Mouse (Mus musculus): ENCODE results near the gene Ggcx. TPM values are rescaled to one million over a fixed set of nuclear protein-coding genes. Genes with fewer than 3 reads are reported as not detected.
"Not testable (repeated sequence)": the region's sequence is repeated elsewhere in the genome, so short reads cannot be mapped to it uniquely, and the experiment has no call there.

The Ggcx gene
- polyA plus RNA-seq, 1 experiment from 2014 or later: 21.8 TPM

DNA sequence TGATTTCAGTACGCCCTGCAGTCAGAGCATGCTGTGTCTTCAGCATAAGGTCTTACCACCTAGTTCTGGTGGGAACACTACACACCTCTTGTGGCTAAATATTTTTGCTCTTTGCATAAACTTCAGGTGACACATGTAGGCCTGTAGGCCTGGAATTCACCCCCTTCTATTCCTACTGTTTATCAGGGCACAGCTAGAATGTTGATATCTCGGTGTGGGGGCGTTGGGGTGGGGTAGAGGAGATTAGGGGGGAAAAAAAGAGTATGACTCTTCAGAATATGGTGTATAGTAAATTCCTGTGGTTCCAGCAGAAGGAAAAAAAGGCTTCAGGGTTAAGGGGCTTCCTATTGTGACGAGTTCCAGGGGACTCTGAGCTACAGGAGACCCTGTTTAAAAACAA, 42.5 kb downstream of the Ggcx start:
- Histone ChIP-seq H3K4me1 (peaks cover 57% of the 10 kb centered on the region), H3K36me3 (no peaks in the 10 kb centered on the region), H3K4me2 (peak overlapping the region; percentile 8; the same call in 1 of the 2 replicates), H3K27ac (peak overlapping the region; percentile 18), H3K9me3 (replicated peaks) (no peaks in the 10 kb centered on the region), H3K27me3 (replicated peaks) (no peaks in the 10 kb centered on the region), H3K9ac (no peak overlapping the region), H3K4me3 (no peak overlapping the region)
- ATAC-seq: peak; percentile 53; the same call in 1 of the 2 replicates
- WGBS (ENCODE audit: insufficient replicate concordance): 44% methylated on average over 4 of the region's 4 CpGs

- ATAC-seq: no peak
Observed at GRCm38 (mm10) chr6:72458418-72458817, 44.3 kb downstream of the Ggcx start.

DNA sequence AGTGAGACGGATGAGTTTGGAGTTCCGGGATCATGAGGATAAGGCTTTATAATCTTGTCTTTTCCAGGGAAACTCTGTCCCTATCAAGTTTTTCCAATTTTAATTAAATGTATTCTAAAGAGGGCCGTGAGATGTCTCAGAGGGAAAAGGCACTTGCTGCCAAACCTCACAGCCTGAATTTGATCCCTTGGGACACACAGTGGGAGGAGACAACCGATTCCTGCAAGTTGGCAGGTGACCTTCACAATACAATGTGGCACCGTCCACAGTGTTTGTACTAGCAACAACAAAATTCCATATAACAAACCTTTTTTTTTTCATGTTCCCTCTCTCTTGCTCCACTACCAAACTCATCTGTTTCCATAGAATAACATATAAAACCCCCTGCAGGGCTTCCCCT, 44.8 kb downstream of the Ggcx start:
- no peak overlapping the region for H3K4me2 ChIP-seq
- H3K27ac ChIP-seq: no peak overlapping the region
- H3K27me3 ChIP-seq (replicated peaks): no peaks in the 10 kb centered on the region
- no peak overlapping the region for H3K4me3 ChIP-seq
- WGBS (ENCODE audit: insufficient replicate concordance): 74% methylated on average over 5 of the region's 5 CpGs
- H3K4me1 ChIP-seq: peaks cover 51% of the 10 kb centered on the region
- no peaks in the 10 kb centered on the region for H3K9me3 ChIP-seq (replicated peaks)
- ATAC-seq: no peak
- no peaks in the 10 kb centered on the region for H3K36me3 ChIP-seq
- H3K9ac ChIP-seq: no peak overlapping the region

More at GRCm38 (mm10) chr6:72458418-72458817, 44.3 kb downstream of the Ggcx start:
- 68% methylated on average over 7 of the region's 7 CpGs for WGBS (ENCODE audit: insufficient replicate concordance)
- no peaks in the 10 kb centered on the region for H3K36me3 ChIP-seq
- H3K27ac ChIP-seq: no peak overlapping the region
- H3K27me3 ChIP-seq (replicated peaks): no peaks in the 10 kb centered on the region
- no peak overlapping the region for H3K4me3 ChIP-seq
- H3K9ac ChIP-seq: no peak overlapping the region
- peaks cover 56% of the 10 kb centered on the region for H3K4me1 ChIP-seq
- H3K9me3 ChIP-seq (replicated peaks): no peaks in the 10 kb centered on the region
- no peak overlapping the region for H3K4me2 ChIP-seq

DNA sequence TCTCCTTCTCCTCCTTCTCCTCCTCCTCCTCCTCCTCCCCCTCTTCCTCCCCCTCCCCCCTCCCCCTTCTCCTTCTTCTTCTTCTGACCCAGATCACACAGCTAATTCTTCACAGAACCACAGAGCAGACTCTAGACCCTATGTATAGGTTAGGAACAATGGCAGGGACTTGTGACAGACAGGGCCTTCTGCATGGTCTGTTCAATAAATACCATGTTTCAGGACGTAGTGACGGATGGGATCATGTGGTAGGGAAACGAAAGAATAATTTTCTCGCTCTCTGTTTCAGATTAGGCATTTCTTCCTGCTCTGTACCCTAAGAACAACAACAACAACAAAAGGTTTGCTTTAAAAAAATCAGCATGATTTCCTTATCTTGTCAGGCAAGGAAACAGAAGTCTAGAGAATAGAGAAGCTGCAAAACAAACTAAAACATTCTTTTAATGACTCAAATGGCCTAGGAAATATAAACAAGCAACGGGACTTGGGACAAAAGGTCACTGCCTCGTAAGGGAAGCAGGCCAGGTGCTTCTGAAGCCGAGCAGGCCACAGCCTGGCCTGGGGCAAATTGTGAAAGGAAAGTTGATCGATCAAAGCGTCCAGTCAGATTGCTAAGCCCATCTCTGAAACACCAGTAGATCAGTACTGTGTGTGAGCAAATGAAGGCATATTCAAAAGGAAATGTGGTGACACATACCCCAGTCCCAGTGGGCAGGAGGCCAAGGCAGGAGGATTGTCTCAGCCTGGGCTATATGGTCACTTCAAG, 46.1 kb downstream of the Ggcx start:
- Histone ChIP-seq H3K27me3 (replicated peaks) (no peaks in the 10 kb centered on the region), H3K9me3 (replicated peaks) (no peaks in the 10 kb centered on the region), H3K9ac (no peak overlapping the region), H3K4me3 (no peak overlapping the region), H3K36me3 (no peaks in the 10 kb centered on the region), H3K4me2 (no peak overlapping the region), H3K4me1 (peaks cover 38% of the 10 kb centered on the region), H3K27ac (no peak overlapping the region)
- no peak for ATAC-seq
- 52% methylated on average over 9 of the region's 9 CpGs for WGBS (ENCODE audit: insufficient replicate concordance)

- peaks cover 21% of the 10 kb centered on the region for H3K4me1 ChIP-seq
- not testable (repeated sequence) for H3K36me3 ChIP-seq; ATAC-seq; H3K4me3 ChIP-seq; H3K27ac ChIP-seq; H3K27me3 ChIP-seq (replicated peaks); H3K4me2 ChIP-seq; H3K9me3 ChIP-seq (replicated peaks); H3K9ac ChIP-seq
- WGBS (ENCODE audit: insufficient replicate concordance): 73% methylated on average over 5 of the region's 5 CpGs
Observed at GRCm38 (mm10) chr6:72462550-72463257, 48.6 kb downstream of the Ggcx start.

DNA sequence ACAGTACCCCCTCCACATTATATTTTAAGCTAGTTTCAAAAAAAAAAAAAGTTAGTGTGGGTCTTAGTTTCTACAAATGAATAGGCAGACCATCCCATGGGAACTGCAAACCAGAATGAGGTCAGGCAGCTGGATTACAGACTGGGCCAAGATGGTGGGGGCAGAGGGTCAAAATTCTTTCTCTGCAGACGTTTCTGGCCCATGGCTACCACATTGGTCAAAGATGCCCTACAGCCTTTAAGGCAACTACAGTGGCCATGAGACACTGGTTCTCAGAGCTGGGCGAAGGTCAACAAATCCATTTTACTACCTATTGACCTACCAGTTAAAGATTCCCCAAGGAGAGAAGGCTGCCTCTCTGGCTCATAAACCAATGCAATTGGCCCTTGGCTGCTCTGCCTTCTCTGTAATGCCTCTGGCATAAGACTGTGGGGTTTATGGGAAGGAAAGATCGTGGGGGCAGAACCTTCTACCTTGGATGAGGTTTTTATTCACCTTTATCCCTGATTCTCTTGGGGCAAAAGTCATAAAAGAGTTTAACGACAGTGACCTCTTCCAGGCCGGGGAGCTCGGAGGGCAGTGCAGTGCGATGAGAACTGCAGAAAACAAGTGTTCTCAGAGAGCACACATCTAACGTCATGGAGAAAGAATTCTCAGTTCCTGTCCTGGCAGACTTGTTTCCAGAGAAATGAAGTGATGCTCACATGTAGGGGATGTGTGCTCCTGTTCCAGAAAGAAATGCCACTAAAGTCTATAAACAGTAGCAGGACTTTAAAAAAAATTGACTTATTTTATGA, 51.5 kb downstream of the Ggcx start:
- ATAC-seq: no peak
- 65% methylated on average over 8 of the region's 8 CpGs for WGBS (ENCODE audit: insufficient replicate concordance)

DNA sequence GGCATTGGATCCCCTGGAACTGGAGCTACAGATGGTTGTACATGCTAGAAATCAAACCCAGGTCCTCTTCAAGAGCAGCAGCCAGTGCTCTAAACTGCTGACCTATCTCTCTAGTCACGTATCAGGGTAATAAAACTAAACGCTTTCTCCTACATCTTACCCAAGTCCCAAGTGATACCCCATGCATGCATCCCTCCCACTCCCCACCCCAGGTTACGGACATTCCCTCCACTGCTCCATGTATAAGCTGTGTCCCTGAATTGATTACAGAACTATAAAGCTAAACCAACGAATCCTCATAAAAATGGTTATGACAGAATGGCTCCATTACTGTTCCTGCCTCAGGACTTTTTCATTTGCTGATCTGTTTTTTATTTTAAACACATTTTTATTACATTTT, 52.1 kb downstream of the Ggcx start:
- no peak for ATAC-seq

More for the DNA sequence above, 51.5 kb downstream of the Ggcx start:
- H3K9me3 ChIP-seq (replicated peaks): no peaks in the 10 kb centered on the region
- peaks cover 1% of the 10 kb centered on the region; the same call in 1 of the 2 replicates for H3K4me1 ChIP-seq
- no peaks in the 10 kb centered on the region for H3K27me3 ChIP-seq (replicated peaks)
- H3K4me3 ChIP-seq: no peak overlapping the region
- no peaks in the 10 kb centered on the region for H3K36me3 ChIP-seq
- no peak overlapping the region for H3K9ac ChIP-seq
- no peak overlapping the region for H3K27ac ChIP-seq
- no peak overlapping the region for H3K4me2 ChIP-seq

DNA sequence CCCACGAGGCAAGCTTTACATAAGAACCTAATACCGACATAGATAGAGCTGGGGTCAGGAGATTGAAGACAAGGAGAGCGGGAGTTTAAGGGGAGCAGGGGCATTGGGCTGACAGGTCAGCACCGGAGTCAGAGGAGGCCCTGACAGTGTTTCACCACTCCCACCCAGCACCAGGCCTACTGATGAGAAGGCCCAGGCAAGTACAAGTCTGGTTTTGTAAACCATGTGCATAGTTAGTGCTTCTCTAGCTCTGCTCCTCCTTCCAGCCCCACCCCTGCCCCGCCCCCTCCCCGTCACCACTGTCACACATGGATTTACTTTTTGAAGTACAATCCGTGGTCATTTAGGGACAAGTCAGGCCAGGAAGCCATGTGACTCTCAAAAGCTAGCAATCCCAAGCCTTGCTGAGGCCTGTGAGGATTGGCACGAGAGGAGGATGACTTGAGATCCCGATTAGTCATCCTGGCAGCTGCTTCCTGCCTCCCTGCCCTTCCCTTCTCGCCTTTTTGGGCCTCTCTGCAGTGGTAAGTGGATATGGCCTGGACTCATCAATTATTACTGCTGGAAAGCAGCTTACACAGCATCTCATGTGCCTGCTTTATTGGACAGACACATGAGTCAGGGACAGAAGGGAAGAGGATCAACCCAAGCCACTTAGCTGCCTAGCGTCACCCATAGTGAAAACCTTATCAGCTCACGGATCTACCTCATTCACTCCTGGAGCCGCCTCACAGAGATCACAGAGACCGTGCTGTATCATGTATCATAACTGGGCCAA, 59.3 kb downstream of the Ggcx start:
- H3K9me3 ChIP-seq (replicated peaks): no peaks in the 10 kb centered on the region
- H3K4me2 ChIP-seq: no peak overlapping the region
- no peak overlapping the region for H3K27ac ChIP-seq
- WGBS (ENCODE audit: insufficient replicate concordance): 49% methylated on average over 14 of the region's 14 CpGs
- no peaks in the 10 kb centered on the region for H3K36me3 ChIP-seq
- no peak overlapping the region for H3K4me3 ChIP-seq
- H3K4me1 ChIP-seq: no peaks in the 10 kb centered on the region
- H3K27me3 ChIP-seq (replicated peaks): no peaks in the 10 kb centered on the region
- no peak overlapping the region for H3K9ac ChIP-seq
- peak; percentile 44; the same call in 1 of the 2 replicates for ATAC-seq

More for the DNA sequence above, 52.1 kb downstream of the Ggcx start:
- Histone ChIP-seq H3K9ac (no peak overlapping the region), H3K36me3 (no peaks in the 10 kb centered on the region), H3K27ac (no peak overlapping the region), H3K4me3 (no peak overlapping the region), H3K27me3 (replicated peaks) (no peaks in the 10 kb centered on the region), H3K4me2 (no peak overlapping the region), H3K9me3 (replicated peaks) (no peaks in the 10 kb centered on the region), H3K4me1 (no peaks in the 10 kb centered on the region)
- 73% methylated on average over 4 of the region's 4 CpGs for WGBS (ENCODE audit: insufficient replicate concordance)

DNA sequence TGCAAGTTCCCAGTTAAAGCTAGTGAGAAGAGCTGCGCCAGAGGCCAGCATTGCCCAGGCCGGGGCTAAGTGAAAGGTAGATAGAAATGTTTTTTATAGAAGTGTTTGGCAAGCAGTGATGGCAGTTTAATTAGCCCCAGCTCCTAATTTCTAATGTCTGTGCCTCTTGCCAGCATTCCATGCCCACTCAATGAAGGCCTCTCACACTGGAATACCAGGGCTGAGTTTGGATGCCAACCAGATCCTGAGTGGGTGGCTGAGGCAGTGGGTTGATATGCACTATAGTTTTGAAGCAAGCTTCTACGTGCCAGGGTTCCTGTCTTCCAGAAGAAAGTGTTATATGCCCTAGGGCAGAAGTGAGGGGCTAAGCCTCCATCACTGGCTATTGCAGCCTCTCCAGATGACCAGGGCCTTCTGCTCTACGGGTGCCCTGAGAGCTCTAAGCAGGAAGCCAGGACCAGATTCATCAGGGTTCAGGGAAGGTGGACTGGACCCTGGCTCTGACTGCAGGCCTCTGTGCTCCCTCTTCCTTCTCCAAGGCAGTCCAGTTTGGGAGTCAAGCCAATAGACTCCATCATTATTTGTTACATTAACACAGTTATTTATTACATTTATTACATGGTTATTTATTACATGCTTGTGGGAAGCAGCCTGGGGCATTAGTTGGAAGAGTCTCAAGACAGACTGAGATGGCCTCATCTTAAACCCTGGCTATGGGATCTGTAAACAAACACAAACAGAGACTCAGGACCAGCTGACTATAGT, 61.3 kb downstream of the Ggcx start:
- Histone ChIP-seq H3K9ac (no peak overlapping the region), H3K27me3 (replicated peaks) (no peaks in the 10 kb centered on the region), H3K27ac (no peak overlapping the region), H3K9me3 (replicated peaks) (no peaks in the 10 kb centered on the region), H3K4me1 (peaks cover 8% of the 10 kb centered on the region; the same call in 1 of the 2 replicates), H3K4me3 (no peak overlapping the region), H3K36me3 (no peaks in the 10 kb centered on the region), H3K4me2 (no peak overlapping the region)
- ATAC-seq: no peak
- WGBS (ENCODE audit: insufficient replicate concordance): 74% methylated on average over 4 of the region's 4 CpGs

- Histone ChIP-seq H3K9ac (no peak overlapping the region), H3K9me3 (replicated peaks) (no peaks in the 10 kb centered on the region), H3K4me1 (peaks cover 8% of the 10 kb centered on the region; the same call in 1 of the 2 replicates), H3K36me3 (no peaks in the 10 kb centered on the region), H3K27me3 (replicated peaks) (no peaks in the 10 kb centered on the region), H3K4me3 (no peak overlapping the region), H3K4me2 (no peak overlapping the region), H3K27ac (no peak overlapping the region)
- no peak for ATAC-seq
- WGBS (ENCODE audit: insufficient replicate concordance): 74% methylated on average over 5 of the region's 5 CpGs
Observed at GRCm38 (mm10) chr6:72476836-72477235, 62.7 kb downstream of the Ggcx start.

GRCm38 (mm10) chr6:72477621-72478020, 63.5 kb downstream of the Ggcx start:
- Histone ChIP-seq H3K9ac (no peak overlapping the region), H3K9me3 (replicated peaks) (no peaks in the 10 kb centered on the region), H3K27me3 (replicated peaks) (no peaks in the 10 kb centered on the region), H3K36me3 (no peaks in the 10 kb centered on the region), H3K4me2 (no peak overlapping the region), H3K4me3 (no peak overlapping the region), H3K27ac (no peak overlapping the region), H3K4me1 (peaks cover 8% of the 10 kb centered on the region; the same call in 1 of the 2 replicates)
- 68% methylated on average over 3 of the region's 3 CpGs for WGBS (ENCODE audit: insufficient replicate concordance)
- ATAC-seq: no peak

Measured in liver, embryonic 12.5 days (tissue).